Mouse (Mus musculus): ENCODE measurements around the gene Spc25.

DNA sequence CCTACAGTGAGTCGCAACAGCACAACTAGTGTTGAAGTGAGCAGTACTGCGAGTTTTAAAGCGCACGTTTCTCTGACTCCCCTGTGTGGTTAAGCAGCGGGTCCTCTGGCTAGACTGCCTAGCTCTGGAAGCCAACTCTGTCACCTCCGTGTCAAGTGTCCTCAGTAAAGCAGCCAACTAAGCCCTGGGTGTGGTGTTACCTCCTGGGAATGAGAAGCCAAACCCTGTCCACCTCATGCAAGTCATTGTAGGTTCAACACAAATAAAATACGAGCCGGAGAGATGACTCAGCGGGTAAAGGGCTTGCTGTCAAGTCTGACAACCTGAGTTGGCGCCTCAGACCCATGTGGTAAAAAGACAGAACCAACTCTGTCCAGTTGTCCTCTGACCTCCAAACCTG is 56.8 kb downstream of the Spc25 start:
- no peak for TF ChIP-seq CTCF (IDR thresholded peaks at IDR 0.05; ENCODE audit: control insufficient read depth, insufficient read depth, low read length)
- no peak for TF ChIP-seq POLR2A (IDR thresholded peaks at IDR 0.05; ENCODE audit: borderline replicate concordance, control insufficient read depth, low read depth, low read length)
